Mouse (Mus musculus) limb, embryonic 13.5 days (tissue): Measurements from ENCODE around the gene Apoa2. TPM values are rescaled to one million over a fixed set of nuclear protein-coding genes. Genes with fewer than 3 reads are reported as not detected.

Source experiments
- ATAC-seq: fragments of 200-750 bp; cut with Nextera tagmentation; 2 replicates; pipeline ENCODE4 v1.8.0; 2017; ENCODE audit warnings: low read depth, moderate number of reproducible peaks, moderate TSS enrichment; ENCODE audit not compliant: low FRiP score
- H3K27ac ChIP-seq: fragments of 300-500 bp; sonication (generic); 2 replicates; pipeline ENCODE4 v1.5.1; 2015; ENCODE audit warnings: inconsistent platforms, mild to moderate bottlenecking, moderate library complexity
- H3K27me3 ChIP-seq: fragments of 300-500 bp; sonication (generic); 2 replicates; pipeline ENCODE4 v1.6.1; 2015; ENCODE audit warnings: mild to moderate bottlenecking, inconsistent platforms
- H3K36me3 ChIP-seq: fragments of 300-500 bp; sonication (generic); 2 replicates; pipeline ENCODE4 v1.6.1; 2015; ENCODE audit warnings: inconsistent platforms, mild to moderate bottlenecking, moderate library complexity
- H3K4me1 ChIP-seq: fragments of 300-500 bp; sonication (generic); 2 replicates; pipeline ENCODE4 v1.6.1; 2015; ENCODE audit warnings: inconsistent platforms
- H3K4me2 ChIP-seq: fragments of 300-500 bp; sonication (generic); replicated peaks from 2 replicates; pipeline ENCODE4 v1.6.1; 2015; ENCODE audit warnings: inconsistent platforms, mild to moderate bottlenecking, moderate library complexity
- H3K4me3 ChIP-seq: fragments of 300-500 bp; sonication (generic); 2 replicates; pipeline ENCODE4 v1.5.1; 2015; ENCODE audit warnings: moderate library complexity, mild to moderate bottlenecking, inconsistent platforms
- H3K9ac ChIP-seq: fragments of 300-500 bp; sonication (generic); 2 replicates; pipeline ENCODE4 v1.6.1; 2015; ENCODE audit warnings: mild to moderate bottlenecking, inconsistent platforms
- H3K9me3 ChIP-seq: fragments of 300-500 bp; sonication (generic); 2 replicates; pipeline ENCODE4 v1.6.1; 2016; ENCODE audit warnings: inconsistent platforms
- WGBS: fragments of 180-500 bp; shearing (Covaris S2); methylation state at CpG from one replicate; pipeline ENCODE4 v1.1.7; 2015; 5-methylcytosine and 5-hydroxymethylcytosine counted together
- polyA plus RNA-seq: library from polyadenylated mRNA; unstranded; fragments of >200 nt; fragmentation: Nextera tagmentation; extraction: Ambion mirVana; gene quantifications from 2 replicates; pipeline ENCODE4 v1.2.1, GENCODE M21; 2015

The Apoa2 gene
- polyA plus RNA-seq, 1 experiment from 2014 or later = 2.0 TPM

GRCm38 (mm10) chr1:171193093-171193840, 31.6 kb upstream of the Apoa2 start:
- Histone ChIP-seq H3K9ac (no peak overlapping the region), H3K4me1 (peaks cover 39% of the 10 kb centered on the region), H3K4me3 (peak overlapping the region; percentile 20), H3K27me3 (peaks cover 73% of the 10 kb centered on the region), H3K36me3 (no peaks in the 10 kb centered on the region), H3K9me3 (no peaks in the 10 kb centered on the region), H3K27ac (no peak overlapping the region), H3K4me2 (peak overlapping the region; percentile 50)
- WGBS = 4% methylated on average over 18 of the region's 18 CpGs
- ATAC-seq = no peak

DNA sequence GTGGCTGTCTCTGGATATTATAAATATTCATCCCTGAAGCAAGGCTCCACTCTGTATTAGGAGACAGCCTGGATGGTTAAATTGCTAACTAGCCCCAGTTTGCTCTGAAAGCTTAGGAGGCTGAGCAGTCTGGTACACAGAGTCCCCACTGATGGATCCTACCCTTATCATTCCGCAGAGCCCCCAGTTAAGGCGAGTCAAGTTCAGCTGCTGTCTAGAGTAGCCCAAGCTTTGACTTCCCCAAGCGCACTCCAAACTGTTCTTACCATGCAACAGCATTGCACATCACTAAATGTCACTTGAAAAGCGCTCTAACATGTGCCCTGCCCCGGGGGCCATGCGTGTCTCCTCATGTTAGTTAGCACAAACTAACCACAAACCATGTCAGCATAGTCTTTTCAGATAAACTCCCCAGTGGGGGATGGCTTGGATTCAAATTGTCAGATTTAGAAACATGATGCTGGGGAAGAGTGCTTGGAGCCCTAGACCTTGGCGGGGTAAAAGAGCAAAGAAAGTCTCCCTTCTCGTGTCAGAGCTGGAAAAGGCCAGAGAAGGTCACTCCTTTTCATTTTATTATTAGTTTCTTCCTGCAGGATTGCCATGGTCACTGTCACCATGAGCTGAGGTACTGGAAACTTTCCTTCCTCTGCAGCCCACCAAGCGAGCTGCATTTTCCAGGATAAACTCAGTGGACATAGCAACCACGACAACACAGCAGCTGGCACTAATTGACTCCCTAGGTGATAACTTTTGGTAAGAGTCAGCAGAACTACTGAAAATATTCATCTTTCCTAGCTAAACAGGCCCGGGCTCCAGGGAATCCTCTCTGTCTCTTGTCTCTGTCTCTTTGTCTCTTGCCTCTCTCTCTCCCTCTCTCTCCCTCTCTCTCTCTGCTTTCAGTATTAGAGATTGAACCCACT, 30.7 kb upstream of the Apoa2 start:
- Histone ChIP-seq H3K4me2 (no peak overlapping the region; the same call in 1 of the 2 replicates), H3K27me3 (peaks cover 76% of the 10 kb centered on the region), H3K36me3 (no peaks in the 10 kb centered on the region), H3K4me3 (no peak overlapping the region), H3K9ac (no peak overlapping the region), H3K9me3 (no peaks in the 10 kb centered on the region), H3K27ac (no peak overlapping the region), H3K4me1 (peaks cover 36% of the 10 kb centered on the region)
- no peak for ATAC-seq
- 19% methylated on average over 11 of the region's 11 CpGs for WGBS

DNA sequence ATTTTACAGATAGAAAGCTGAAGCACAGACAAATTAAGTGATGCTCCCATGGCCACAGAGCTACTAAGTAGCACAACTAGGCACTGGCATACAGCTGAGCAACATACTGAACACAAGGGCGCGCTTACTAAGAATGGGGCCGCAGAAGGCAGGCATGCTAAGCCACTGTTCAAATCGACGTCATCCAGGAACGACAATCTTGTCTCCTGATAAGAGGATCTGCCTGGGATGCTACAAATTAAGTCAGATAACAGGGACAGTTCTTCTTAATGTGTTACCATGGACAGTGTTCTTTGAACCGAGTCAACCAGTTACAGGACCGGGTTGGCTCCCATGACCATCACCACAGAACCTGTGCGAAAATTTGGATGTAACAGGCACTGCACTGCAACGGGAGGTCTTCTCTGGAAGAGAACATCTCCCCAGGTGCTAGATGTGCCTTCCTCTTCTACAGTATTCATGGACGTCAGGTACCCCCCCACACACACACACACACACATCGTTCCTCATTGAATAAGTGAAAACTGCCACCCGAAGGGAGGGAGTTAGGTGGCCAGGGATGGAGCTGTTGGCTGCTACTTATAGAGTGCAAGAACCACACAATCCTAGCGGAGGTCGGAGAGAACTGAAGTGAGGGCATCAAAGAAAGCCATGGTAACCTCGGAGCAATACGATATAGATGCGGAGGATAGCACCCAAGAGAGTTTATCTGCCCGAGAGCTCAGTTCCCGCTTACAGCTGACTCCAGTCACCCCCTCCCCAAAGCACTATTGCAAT, 29.6 kb upstream of the Apoa2 start:
- peaks cover 76% of the 10 kb centered on the region for H3K27me3 ChIP-seq
- no peaks in the 10 kb centered on the region for H3K9me3 ChIP-seq
- peaks cover 29% of the 10 kb centered on the region for H3K4me1 ChIP-seq
- peak overlapping the region; percentile 97 for H3K4me2 ChIP-seq
- peak overlapping the region; percentile 57 for H3K4me3 ChIP-seq
- WGBS = 5% methylated on average over 20 of the region's 20 CpGs
- H3K27ac ChIP-seq = no peak overlapping the region
- H3K9ac ChIP-seq = peak overlapping the region; percentile 64
- ATAC-seq = 0 out of 2 replicates have a peak, but pooled peaks have one; percentile 20
- H3K36me3 ChIP-seq = no peaks in the 10 kb centered on the region

GRCm38 (mm10) chr1:171195887-171196397, 28.9 kb upstream of the Apoa2 start, which contains the start of gene Pcp4l1:
Gene Pcp4l1, minus strand, starts transcription at chr1:171196268.
- WGBS = 0% methylated on average over 33 of the region's 33 CpGs
- ATAC-seq = peak; percentile 78; the same call in 1 of the 2 replicates
- Histone ChIP-seq H3K4me2 (peak within 1 kb of the TSS; percentile 97), H3K27ac (no peak within 1 kb of the TSS), H3K27me3 (peaks cover 72% of the 10 kb centered on the region), H3K4me1 (peaks cover 29% of the 10 kb centered on the region), H3K9ac (peak within 1 kb of the TSS; percentile 64), H3K4me3 (peak within 1 kb of the TSS; percentile 57), H3K9me3 (no peaks in the 10 kb centered on the region), H3K36me3 (no peaks in the 10 kb centered on the region)

DNA sequence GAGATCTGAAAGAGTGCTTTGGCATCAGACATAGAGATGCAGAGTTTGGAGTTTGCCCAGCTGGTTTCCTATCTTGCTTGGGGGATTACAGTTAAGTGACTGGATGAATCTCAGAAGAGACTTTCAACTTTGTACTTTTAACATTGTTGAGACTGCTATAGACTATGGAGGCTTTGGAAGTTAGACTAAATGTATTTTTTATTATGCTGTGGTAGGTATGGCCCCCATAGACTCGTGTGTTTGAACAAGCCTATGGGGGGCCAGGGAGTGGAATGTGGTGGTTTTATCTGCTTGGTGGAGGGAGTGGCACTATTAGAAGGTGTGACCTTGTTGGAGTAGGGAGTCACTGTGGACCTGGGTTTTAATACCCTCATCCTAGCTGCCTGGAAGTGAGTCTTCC, 25.3 kb upstream of the Apoa2 start:
- peaks cover 39% of the 10 kb centered on the region for H3K27me3 ChIP-seq
- no peaks in the 10 kb centered on the region for H3K36me3 ChIP-seq
- no peak overlapping the region for H3K9ac ChIP-seq
- no peaks in the 10 kb centered on the region for H3K9me3 ChIP-seq
- H3K27ac ChIP-seq = no peak overlapping the region
- ATAC-seq = no peak
- peaks cover 14% of the 10 kb centered on the region for H3K4me1 ChIP-seq
- H3K4me2 ChIP-seq = no peak overlapping the region
- H3K4me3 ChIP-seq = no peak overlapping the region
- 67% methylated on average over 1 of the region's 1 CpGs for WGBS

DNA sequence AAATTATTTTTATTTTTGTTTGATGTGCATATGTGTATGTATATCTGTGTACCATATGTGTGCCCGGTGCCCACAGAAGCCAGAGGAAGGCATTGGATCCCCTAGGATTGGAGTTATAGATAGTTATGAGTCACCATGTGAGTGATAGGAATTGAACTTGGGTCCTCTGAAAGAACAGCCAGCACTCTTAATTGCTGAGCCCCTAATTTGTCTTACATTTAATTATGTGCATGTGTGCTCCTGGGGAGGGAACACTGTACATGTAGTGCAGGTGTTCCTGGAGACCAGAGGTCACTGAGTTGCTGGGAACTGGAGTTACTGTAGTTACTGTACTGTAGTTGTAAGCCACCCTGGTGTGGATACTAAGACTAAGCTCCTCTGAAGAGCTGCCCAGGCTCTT, 24.1 kb upstream of the Apoa2 start:
- Histone ChIP-seq H3K9me3 (no peaks in the 10 kb centered on the region), H3K27ac (no peak overlapping the region), H3K4me1 (peaks cover 6% of the 10 kb centered on the region), H3K4me2 (no peak overlapping the region), H3K36me3 (no peaks in the 10 kb centered on the region), H3K4me3 (no peak overlapping the region), H3K9ac (no peak overlapping the region), H3K27me3 (peaks cover 31% of the 10 kb centered on the region)
- no peak for ATAC-seq
- WGBS = 96% methylated on average over 1 of the region's 1 CpGs

DNA sequence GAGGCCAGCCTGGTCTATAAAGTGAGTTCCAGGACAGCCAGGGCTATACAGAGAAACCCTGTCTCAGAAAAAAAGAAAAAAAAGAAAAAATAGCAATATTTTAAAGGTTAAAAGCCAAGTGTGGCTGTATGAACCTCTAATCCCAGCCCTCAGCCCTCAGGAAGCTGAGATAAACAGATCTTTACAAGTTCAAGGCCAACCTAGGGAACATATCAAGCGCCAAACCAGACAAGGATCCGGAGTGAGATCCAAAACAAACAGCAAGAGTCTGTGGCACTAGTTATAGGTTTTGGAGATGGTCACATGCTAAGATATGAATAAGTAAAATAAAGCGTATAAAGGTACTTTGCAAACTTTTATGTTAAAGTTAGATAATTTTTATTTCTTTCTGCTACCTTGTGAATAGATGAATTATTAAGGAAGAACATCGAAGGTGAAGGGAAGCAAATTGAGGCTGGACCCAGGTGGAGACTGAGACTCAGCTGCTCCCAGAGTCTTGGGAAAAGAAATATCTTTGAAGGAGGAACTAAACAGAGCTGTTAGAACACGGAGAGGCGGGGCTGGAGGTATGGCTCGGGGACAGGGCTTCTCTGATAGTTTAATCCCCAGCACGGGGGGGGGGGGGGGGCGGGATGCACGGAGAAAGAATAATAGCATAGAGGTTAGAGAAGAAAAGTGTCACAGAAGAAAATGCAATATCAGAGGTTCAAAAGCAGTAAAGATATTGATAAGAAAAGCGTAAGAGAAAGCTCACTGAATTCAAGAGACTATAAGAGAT, 21.2 kb upstream of the Apoa2 start:
- Histone ChIP-seq H3K4me2 (no peak overlapping the region), H3K27me3 (peaks cover 6% of the 10 kb centered on the region; the same call in 1 of the 2 replicates), H3K36me3 (no peaks in the 10 kb centered on the region), H3K4me3 (no peak overlapping the region), H3K9me3 (no peaks in the 10 kb centered on the region), H3K27ac (no peak overlapping the region), H3K9ac (no peak overlapping the region), H3K4me1 (no peaks in the 10 kb centered on the region)
- WGBS = 62% methylated on average over 10 of the region's 11 CpGs
- no peak for ATAC-seq

- Histone ChIP-seq H3K4me3 (no peak overlapping the region), H3K27me3 (peaks cover 6% of the 10 kb centered on the region; the same call in 1 of the 2 replicates), H3K27ac (no peak overlapping the region), H3K4me2 (no peak overlapping the region), H3K9me3 (no peaks in the 10 kb centered on the region), H3K36me3 (no peaks in the 10 kb centered on the region), H3K4me1 (no peaks in the 10 kb centered on the region), H3K9ac (no peak overlapping the region)
- ATAC-seq = no peak
- WGBS = 24% methylated on average over 7 of the region's 7 CpGs
Measured at GRCm38 (mm10) chr1:171204249-171204644, 20.6 kb upstream of the Apoa2 start.

DNA sequence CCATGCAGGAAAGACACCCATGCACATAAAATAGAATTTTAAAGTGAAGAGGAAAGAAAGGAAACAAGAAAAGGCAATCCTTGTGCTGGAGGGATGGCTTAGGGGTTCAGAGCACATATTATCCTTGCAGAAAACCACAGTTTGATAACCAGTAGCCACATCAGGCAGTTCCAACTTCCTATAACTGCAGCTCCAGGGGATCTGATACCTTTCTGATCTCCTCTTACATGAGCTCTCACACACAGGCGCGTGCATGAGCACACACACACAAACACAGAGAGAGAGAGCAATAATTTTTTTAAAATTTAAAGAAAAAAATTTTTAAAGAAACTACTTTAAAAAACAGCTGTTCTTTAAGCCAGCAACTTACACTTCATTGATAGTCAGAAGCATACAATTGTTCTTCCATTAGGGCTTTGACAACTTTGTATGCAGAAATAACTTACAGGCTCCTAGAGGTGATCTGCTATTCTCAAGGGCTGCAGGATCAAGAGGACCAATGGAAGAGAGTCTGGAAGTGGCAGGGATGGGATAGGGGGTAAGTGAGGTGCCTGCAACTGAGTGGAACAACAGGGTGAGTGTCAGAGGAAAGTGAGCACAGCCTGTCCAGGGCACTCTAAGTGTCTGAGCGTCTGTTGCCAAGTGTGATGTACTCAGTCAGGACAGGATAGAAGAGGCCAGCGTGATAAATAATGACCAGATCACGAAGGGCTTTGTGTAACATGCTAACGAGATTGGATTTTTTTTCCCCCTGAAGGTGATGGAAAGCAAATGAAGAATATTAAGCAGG, 19.0 kb upstream of the Apoa2 start:
- Histone ChIP-seq H3K27ac (no peak overlapping the region), H3K27me3 (peaks cover 6% of the 10 kb centered on the region; the same call in 1 of the 2 replicates), H3K4me3 (no peak overlapping the region), H3K36me3 (no peaks in the 10 kb centered on the region), H3K9me3 (no peaks in the 10 kb centered on the region), H3K9ac (no peak overlapping the region), H3K4me1 (no peaks in the 10 kb centered on the region), H3K4me2 (no peak overlapping the region)
- 73% methylated on average over 6 of the region's 6 CpGs for WGBS
- ATAC-seq = no peak

DNA sequence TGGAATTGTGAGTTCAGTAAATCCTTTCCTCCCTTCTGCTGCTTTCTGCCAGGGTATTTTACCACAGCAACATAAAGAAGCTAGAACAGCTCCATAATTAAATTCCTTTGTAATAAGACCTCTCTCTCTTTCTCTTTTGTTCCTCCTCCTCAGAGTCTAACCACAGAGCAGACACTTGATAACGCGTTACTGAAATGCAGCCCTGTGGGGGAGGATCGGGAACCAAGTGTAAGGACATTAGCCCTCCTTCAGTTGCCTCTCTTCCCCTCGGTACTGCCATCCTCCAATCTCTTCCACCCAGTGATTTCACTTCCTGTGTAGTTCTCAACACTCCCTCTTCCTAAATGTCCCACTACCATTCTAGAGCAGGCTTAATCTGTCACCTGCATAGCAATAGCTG, 15.4 kb upstream of the Apoa2 start:
- Histone ChIP-seq H3K4me1 (no peaks in the 10 kb centered on the region), H3K9ac (no peak overlapping the region), H3K27me3 (peaks cover 6% of the 10 kb centered on the region; the same call in 1 of the 2 replicates), H3K9me3 (no peaks in the 10 kb centered on the region), H3K4me2 (no peak overlapping the region), H3K27ac (no peak overlapping the region), H3K4me3 (no peak overlapping the region), H3K36me3 (no peaks in the 10 kb centered on the region)
- WGBS = 29% methylated on average over 4 of the region's 4 CpGs
- no peak for ATAC-seq
